Mouse (Mus musculus): ENCODE measurements around the gene Lpin2. TPM values are rescaled to one million over a fixed set of nuclear protein-coding genes. Genes with fewer than 3 reads are reported as not detected.

The Lpin2 gene
- polyA plus RNA-seq, 1 experiment from 2014 or later, result 36.1 TPM

DNA sequence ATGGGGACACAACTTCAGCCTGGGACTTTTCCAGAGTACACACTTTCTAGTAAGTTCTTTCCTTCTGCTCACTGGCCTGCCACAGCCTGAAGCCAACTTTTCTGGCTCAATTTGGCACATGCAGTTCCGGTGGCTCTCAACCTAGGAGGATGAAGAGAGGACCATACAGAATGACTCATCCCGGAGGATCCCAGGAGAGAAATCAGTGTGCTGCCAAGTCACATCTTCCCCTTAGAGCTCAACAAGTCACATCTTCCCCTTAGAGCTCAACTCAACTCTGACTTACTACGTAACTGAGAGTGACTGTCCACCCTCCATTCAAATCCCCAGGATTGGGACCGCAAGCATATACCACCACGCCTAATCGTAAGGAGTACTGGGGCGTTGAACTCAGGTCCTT lies 105.2 kb downstream of the Lpin2 start:
- Histone ChIP-seq H3K9me3 (no peaks in the 10 kb centered on the region), H3K9ac (no peak overlapping the region), H3K36me3 (no peaks in the 10 kb centered on the region), H3K4me2 (no peak overlapping the region), H3K27me3 (no peaks in the 10 kb centered on the region), H3K27ac (replicated peaks) (no peak overlapping the region), H3K4me3 (no peak overlapping the region), H3K4me1 (replicated peaks) (no peaks in the 10 kb centered on the region)
- 97% methylated on average over 7 of the region's 7 CpGs for WGBS
- ATAC-seq (ENCODE audit: low read depth), result no peak

DNA sequence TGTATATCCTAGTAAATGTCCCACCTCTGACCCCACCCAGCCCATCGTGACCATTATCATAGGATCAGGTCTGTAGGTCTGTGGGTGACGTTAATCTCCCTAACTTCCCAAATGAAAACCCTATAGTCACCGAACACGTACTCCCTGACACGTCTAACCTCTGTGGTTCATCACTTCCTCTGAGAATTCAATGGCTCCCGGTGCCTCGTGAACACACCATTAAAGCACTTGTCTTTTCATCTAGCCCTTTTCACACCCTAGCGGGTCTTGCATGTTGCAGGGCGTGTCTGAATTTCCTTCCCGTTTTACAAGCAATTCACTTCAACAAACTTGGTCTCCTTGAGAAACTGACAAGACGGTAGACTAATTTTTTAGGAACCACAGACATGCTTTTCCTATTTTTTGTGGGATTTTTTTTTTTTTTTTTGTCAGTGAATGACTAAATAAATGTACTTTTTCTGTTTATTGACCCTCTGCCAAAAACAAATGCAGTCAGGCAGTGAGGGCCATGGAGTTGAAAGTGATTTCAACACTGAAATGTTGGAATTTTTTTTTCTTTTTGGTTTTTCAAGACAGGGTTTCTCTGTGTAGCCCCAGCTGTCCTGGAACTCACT lies 105.9 kb downstream of the Lpin2 start:
- H3K4me1 ChIP-seq (replicated peaks), result no peaks in the 10 kb centered on the region
- no peaks in the 10 kb centered on the region for H3K36me3 ChIP-seq
- H3K4me2 ChIP-seq, result no peak overlapping the region
- no peaks in the 10 kb centered on the region for H3K9me3 ChIP-seq
- WGBS, result 90% methylated on average over 11 of the region's 11 CpGs
- H3K4me3 ChIP-seq, result no peak overlapping the region
- H3K27me3 ChIP-seq, result no peaks in the 10 kb centered on the region
- no peak overlapping the region for H3K27ac ChIP-seq (replicated peaks)
- no peak for ATAC-seq (ENCODE audit: low read depth)
- H3K9ac ChIP-seq, result no peak overlapping the region

- Histone ChIP-seq H3K9me3 (no peaks in the 10 kb centered on the region), H3K9ac (no peak overlapping the region), H3K4me3 (no peak overlapping the region), H3K4me1 (replicated peaks) (no peaks in the 10 kb centered on the region), H3K27ac (replicated peaks) (no peak overlapping the region), H3K36me3 (no peaks in the 10 kb centered on the region), H3K27me3 (no peaks in the 10 kb centered on the region), H3K4me2 (no peak overlapping the region)
- WGBS, result 89% methylated on average over 10 of the region's 10 CpGs
- ATAC-seq (ENCODE audit: low read depth), result no peak
These were observed 106.6 kb downstream of the Lpin2 start for GRCm38 (mm10) chr17:71288808-71289548.

- Histone ChIP-seq H3K27ac (replicated peaks) (no peak overlapping the region), H3K4me3 (no peak overlapping the region), H3K4me2 (no peak overlapping the region), H3K9ac (no peak overlapping the region), H3K4me1 (replicated peaks) (no peaks in the 10 kb centered on the region), H3K9me3 (no peaks in the 10 kb centered on the region), H3K27me3 (no peaks in the 10 kb centered on the region), H3K36me3 (no peaks in the 10 kb centered on the region)
- 85% methylated on average over 6 of the region's 6 CpGs for WGBS
- ATAC-seq (ENCODE audit: low read depth), result no peak
These were observed 107.3 kb downstream of the Lpin2 start for GRCm38 (mm10) chr17:71289572-71290176.

GRCm38 (mm10) chr17:71290486-71291410 lies 108.4 kb downstream of the Lpin2 start:
- Histone ChIP-seq H3K36me3 (no peaks in the 10 kb centered on the region), H3K9me3 (no peaks in the 10 kb centered on the region), H3K27ac (replicated peaks) (no peak overlapping the region), H3K4me2 (no peak overlapping the region), H3K27me3 (no peaks in the 10 kb centered on the region), H3K4me3 (no peak overlapping the region), H3K9ac (no peak overlapping the region), H3K4me1 (replicated peaks) (no peaks in the 10 kb centered on the region)
- no peak for ATAC-seq (ENCODE audit: low read depth)
- WGBS, result 87% methylated on average over 7 of the region's 7 CpGs

GRCm38 (mm10) chr17:71291897-71292420 lies 109.6 kb downstream of the Lpin2 start:
- no peak for ATAC-seq (ENCODE audit: low read depth)
- Histone ChIP-seq H3K4me2 (no peak overlapping the region), H3K9me3 (no peaks in the 10 kb centered on the region), H3K4me3 (no peak overlapping the region), H3K27me3 (no peaks in the 10 kb centered on the region), H3K27ac (replicated peaks) (no peak overlapping the region), H3K36me3 (no peaks in the 10 kb centered on the region), H3K4me1 (replicated peaks) (no peaks in the 10 kb centered on the region), H3K9ac (no peak overlapping the region)
- 92% methylated on average over 6 of the region's 6 CpGs for WGBS

GRCm38 (mm10) chr17:71292897-71293296 lies 110.5 kb downstream of the Lpin2 start:
- WGBS, result 81% methylated on average over 4 of the region's 4 CpGs
- Histone ChIP-seq H3K4me1 (replicated peaks) (no peaks in the 10 kb centered on the region), H3K9me3 (no peaks in the 10 kb centered on the region), H3K27me3 (no peaks in the 10 kb centered on the region), H3K4me3 (no peak overlapping the region), H3K27ac (replicated peaks) (no peak overlapping the region), H3K36me3 (no peaks in the 10 kb centered on the region), H3K4me2 (no peak overlapping the region), H3K9ac (no peak overlapping the region)
- no peak for ATAC-seq (ENCODE audit: low read depth)

GRCm38 (mm10) chr17:71294570-71294969 lies 112.2 kb downstream of the Lpin2 start:
- Histone ChIP-seq H3K4me3 (no peak overlapping the region), H3K4me2 (no peak overlapping the region), H3K9ac (no peak overlapping the region), H3K27me3 (no peaks in the 10 kb centered on the region), H3K4me1 (replicated peaks) (no peaks in the 10 kb centered on the region), H3K9me3 (no peaks in the 10 kb centered on the region), H3K27ac (replicated peaks) (no peak overlapping the region), H3K36me3 (no peaks in the 10 kb centered on the region)
- 86% methylated on average over 3 of the region's 3 CpGs for WGBS
- ATAC-seq (ENCODE audit: low read depth), result no peak

Other genes with a start within 250 kb of the Lpin2 start
- gene Myom1, start 179.9 kb upstream of the Lpin2 start, polyA plus RNA-seq (2015; fragmentation: Nextera tagmentation; extraction: Ambion mirVana), result 1.7 and 2.8 TPM in 2 replicates
- 171 and 203 TPM in 2 replicates for gene Myl12a, start 179.7 kb upstream of the Lpin2 start, polyA plus RNA-seq (2015; fragmentation: Nextera tagmentation; extraction: Ambion mirVana)
- 2.0 and 3.7 TPM in 2 replicates for gene Emilin2, start 129.4 kb downstream of the Lpin2 start, polyA plus RNA-seq (2015; fragmentation: Nextera tagmentation; extraction: Ambion mirVana)

All from neural tube, embryonic 13.5 days (tissue).